Mouse (Mus musculus) hindbrain, embryonic 13.5 days (tissue): ENCODE data around the gene Rab30. TPM values are rescaled to one million over a fixed set of nuclear protein-coding genes. Genes with fewer than 3 reads are reported as not detected.

Experiments used
- ATAC-seq: fragments of 200-750 bp; cut with Nextera tagmentation; 2 replicates; pipeline ENCODE4 v1.8.0; 2017; ENCODE audit warnings: moderate TSS enrichment; ENCODE audit not compliant: low FRiP score
- H3K27ac ChIP-seq: fragments of 300-500 bp; sonication (generic); 2 replicates; pipeline ENCODE4 v1.5.1; 2015; ENCODE audit warnings: inconsistent platforms, mild to moderate bottlenecking, moderate library complexity
- H3K27me3 ChIP-seq: fragments of 300-500 bp; sonication (generic); 2 replicates; pipeline ENCODE4 v1.6.1; 2015; ENCODE audit warnings: mild to moderate bottlenecking, inconsistent platforms
- H3K36me3 ChIP-seq: fragments of 300-500 bp; sonication (generic); 2 replicates; pipeline ENCODE4 v1.6.1; 2015; ENCODE audit warnings: mild to moderate bottlenecking, inconsistent platforms
- H3K4me1 ChIP-seq: fragments of 300-500 bp; sonication (generic); replicated peaks from 2 replicates; pipeline ENCODE4 v1.6.1; 2015; ENCODE audit warnings: inconsistent platforms
- H3K4me2 ChIP-seq: fragments of 300-500 bp; sonication (generic); 2 replicates; pipeline ENCODE4 v1.6.1; 2015; ENCODE audit warnings: inconsistent platforms, mild to moderate bottlenecking, moderate library complexity
- H3K4me3 ChIP-seq: fragments of 300-500 bp; sonication (generic); 2 replicates; pipeline ENCODE4 v1.5.1; 2015; ENCODE audit warnings: mild to moderate bottlenecking, inconsistent platforms
- H3K9ac ChIP-seq: fragments of 300-500 bp; sonication (generic); 2 replicates; pipeline ENCODE4 v1.6.1; 2015; ENCODE audit warnings: mild to moderate bottlenecking, inconsistent platforms
- H3K9me3 ChIP-seq: fragments of 300-500 bp; sonication (generic); 2 replicates; pipeline ENCODE4 v1.6.1; 2016; ENCODE audit warnings: inconsistent platforms
- WGBS: fragments of 180-500 bp; shearing (Covaris S2); methylation state at CpG from one replicate; pipeline ENCODE4 v1.1.7; 2015; 5-methylcytosine and 5-hydroxymethylcytosine counted together
- polyA plus RNA-seq: library from polyadenylated mRNA; unstranded; fragments of >200 nt; fragmentation: Nextera tagmentation; extraction: Ambion mirVana; gene quantifications from 2 replicates; pipeline ENCODE4 v1.2.1, GENCODE M21; 2015

Rab30 gene
- 19.9 and 22.3 TPM in 2 replicates for polyA plus RNA-seq

GRCm38 (mm10) chr7:92741152-92741860, at the start of gene Rab30:
Gene Rab30 (plus strand): TSS chr7:92741603.
- under 1% methylated on average over 38 of the region's 38 CpGs for WGBS
- H3K4me1 ChIP-seq: peaks cover 50% of the 10 kb centered on the region
- H3K9ac ChIP-seq: peak within 1 kb of the TSS; percentile 96
- H3K27me3 ChIP-seq: no peaks in the 10 kb centered on the region
- peak within 1 kb of the TSS; percentile 97 for H3K27ac ChIP-seq
- peak; percentile 100 for ATAC-seq
- peak within 1 kb of the TSS; percentile 81 for H3K4me3 ChIP-seq
- H3K9me3 ChIP-seq: no peaks in the 10 kb centered on the region
- H3K36me3 ChIP-seq: peaks cover 5% of the 10 kb centered on the region
- peak within 1 kb of the TSS; percentile 75 for H3K4me2 ChIP-seq

DNA sequence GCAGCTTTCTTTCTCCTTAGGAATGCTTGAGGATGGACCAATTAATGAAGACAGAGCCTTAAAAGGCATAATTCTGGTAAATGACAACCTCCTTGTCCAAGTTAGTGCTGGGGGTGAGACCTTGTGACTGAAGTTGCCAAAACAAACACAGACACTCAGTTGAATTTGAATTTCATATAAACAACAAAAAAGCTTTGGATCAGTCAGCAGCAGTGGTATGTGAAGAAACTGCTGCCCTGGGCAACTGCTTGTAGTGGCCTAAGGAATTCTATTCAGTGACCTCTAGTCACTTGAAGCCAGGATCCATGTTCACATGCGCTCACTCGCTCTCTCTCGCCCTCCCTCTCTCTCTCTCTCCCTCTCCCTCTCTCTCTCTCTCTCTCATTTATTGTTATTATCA, 45.0 kb upstream of the Rab30 start:
- H3K4me1 ChIP-seq: 0 out of 2 replicates have a peak, but pooled peaks cover 3% of the 10 kb centered on the region
- no peak for ATAC-seq
- no peaks in the 10 kb centered on the region for H3K9me3 ChIP-seq
- WGBS: 41% methylated on average over 3 of the region's 3 CpGs
- no peak overlapping the region for H3K9ac ChIP-seq
- no peaks in the 10 kb centered on the region for H3K27me3 ChIP-seq
- no peak overlapping the region for H3K27ac ChIP-seq
- no peak overlapping the region for H3K4me3 ChIP-seq
- no peak overlapping the region for H3K4me2 ChIP-seq
- no peaks in the 10 kb centered on the region for H3K36me3 ChIP-seq

- ATAC-seq: no peak
- no peaks in the 10 kb centered on the region for H3K36me3 ChIP-seq
- no peak overlapping the region for H3K9ac ChIP-seq
- WGBS: 83% methylated on average over 5 of the region's 5 CpGs
- H3K27ac ChIP-seq: no peak overlapping the region
- H3K4me1 ChIP-seq: 0 out of 2 replicates have a peak, but pooled peaks cover 3% of the 10 kb centered on the region
- no peaks in the 10 kb centered on the region for H3K27me3 ChIP-seq
- H3K4me2 ChIP-seq: no peak overlapping the region
- H3K9me3 ChIP-seq: no peaks in the 10 kb centered on the region
- no peak overlapping the region for H3K4me3 ChIP-seq
Measured at GRCm38 (mm10) chr7:92698770-92699169, 42.6 kb upstream of the Rab30 start.

DNA sequence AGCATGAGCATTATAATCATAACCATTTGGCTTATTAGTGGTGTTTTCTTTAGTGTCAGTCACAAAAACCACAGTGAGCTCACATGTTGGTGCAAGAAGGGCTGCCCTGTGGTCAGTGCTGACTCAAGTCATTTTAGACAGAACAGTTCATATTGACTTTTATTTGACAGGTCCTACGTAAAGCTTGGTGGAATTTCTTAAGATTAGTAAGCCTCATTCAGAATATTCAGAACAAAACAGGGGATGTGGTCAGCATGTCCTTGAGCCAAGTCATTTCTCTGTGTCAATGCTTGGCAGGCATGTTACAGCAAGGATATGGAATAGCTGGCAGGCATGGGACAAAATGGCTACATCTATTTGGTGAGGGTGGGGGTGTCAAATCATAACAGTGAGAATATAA, 37.7 kb upstream of the Rab30 start:
- no peak for ATAC-seq
- H3K4me3 ChIP-seq: no peak overlapping the region
- H3K27ac ChIP-seq: no peak overlapping the region
- H3K36me3 ChIP-seq: no peaks in the 10 kb centered on the region
- H3K9me3 ChIP-seq: no peaks in the 10 kb centered on the region
- WGBS: 89% methylated on average over 1 of the region's 1 CpGs
- no peaks in the 10 kb centered on the region for H3K27me3 ChIP-seq
- H3K9ac ChIP-seq: no peak overlapping the region
- H3K4me1 ChIP-seq: 0 out of 2 replicates have a peak, but pooled peaks cover 3% of the 10 kb centered on the region
- no peak overlapping the region for H3K4me2 ChIP-seq

- Histone ChIP-seq H3K4me1 (0 out of 2 replicates have a peak, but pooled peaks cover 3% of the 10 kb centered on the region), H3K9me3 (no peaks in the 10 kb centered on the region), H3K36me3 (no peaks in the 10 kb centered on the region), H3K9ac (no peak overlapping the region), H3K27ac (no peak overlapping the region), H3K4me2 (no peak overlapping the region), H3K4me3 (no peak overlapping the region), H3K27me3 (no peaks in the 10 kb centered on the region)
- 71% methylated on average over 2 of the region's 2 CpGs for WGBS
- ATAC-seq: no peak
Measured at GRCm38 (mm10) chr7:92705534-92705933, 35.9 kb upstream of the Rab30 start.

DNA sequence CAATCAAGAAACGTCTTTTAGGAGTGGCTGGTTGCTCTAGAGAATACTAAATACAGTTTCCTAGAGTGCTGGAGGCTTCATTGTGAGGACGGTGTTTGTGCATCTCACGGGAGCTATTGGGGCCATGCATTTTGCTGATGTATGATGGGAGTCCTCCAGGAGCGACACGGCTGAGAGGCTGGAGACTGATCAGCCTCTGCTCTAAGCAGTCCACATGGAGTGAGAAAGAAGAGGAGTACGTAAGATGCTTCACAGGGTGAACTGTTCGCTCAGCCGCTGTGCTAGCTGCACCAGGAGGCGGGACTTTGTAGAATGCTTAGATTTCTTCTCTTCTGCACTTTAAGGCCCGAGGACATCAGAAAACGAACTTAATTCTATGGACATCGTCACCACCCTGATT, 34.7 kb upstream of the Rab30 start:
- Histone ChIP-seq H3K4me1 (0 out of 2 replicates have a peak, but pooled peaks cover 3% of the 10 kb centered on the region), H3K27me3 (no peaks in the 10 kb centered on the region), H3K9ac (no peak overlapping the region), H3K27ac (no peak overlapping the region), H3K4me3 (no peak overlapping the region), H3K4me2 (no peak overlapping the region), H3K9me3 (no peaks in the 10 kb centered on the region), H3K36me3 (no peaks in the 10 kb centered on the region)
- no peak for ATAC-seq
- 69% methylated on average over 12 of the region's 12 CpGs for WGBS

DNA sequence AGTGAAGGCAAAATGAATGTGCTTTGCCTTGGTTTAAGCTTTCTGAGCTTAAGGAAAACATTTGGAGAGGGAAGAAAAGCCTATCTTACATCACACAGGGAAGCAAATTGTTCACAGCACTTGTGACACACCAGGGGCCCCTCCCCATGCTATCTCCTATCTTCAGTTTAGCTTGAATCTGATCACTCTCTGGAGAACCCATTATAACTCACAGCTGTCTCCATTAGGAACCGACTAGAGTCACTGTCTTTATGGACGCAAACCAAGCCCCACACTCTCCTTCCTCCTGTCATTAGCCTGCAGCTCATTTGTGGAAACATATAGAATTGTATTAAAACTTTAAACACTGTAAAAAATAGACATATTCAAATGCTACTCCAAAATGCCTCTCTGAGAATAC, 31.8 kb upstream of the Rab30 start:
- H3K36me3 ChIP-seq: no peaks in the 10 kb centered on the region
- H3K4me1 ChIP-seq: 0 out of 2 replicates have a peak, but pooled peaks cover 3% of the 10 kb centered on the region
- H3K27ac ChIP-seq: no peak overlapping the region
- H3K4me3 ChIP-seq: no peak overlapping the region
- H3K4me2 ChIP-seq: no peak overlapping the region
- ATAC-seq: no peak
- H3K9me3 ChIP-seq: no peaks in the 10 kb centered on the region
- no peaks in the 10 kb centered on the region for H3K27me3 ChIP-seq
- WGBS: 44% methylated on average over 2 of the region's 2 CpGs
- no peak overlapping the region for H3K9ac ChIP-seq

- ATAC-seq: no peak
- Histone ChIP-seq H3K4me1 (0 out of 2 replicates have a peak, but pooled peaks cover 2% of the 10 kb centered on the region), H3K4me3 (no peak overlapping the region), H3K27ac (no peak overlapping the region), H3K9ac (no peak overlapping the region), H3K4me2 (no peak overlapping the region), H3K9me3 (no peaks in the 10 kb centered on the region), H3K36me3 (no peaks in the 10 kb centered on the region), H3K27me3 (no peaks in the 10 kb centered on the region)
- WGBS: 90% methylated on average over 3 of the region's 3 CpGs
Measured at GRCm38 (mm10) chr7:92711593-92711992, 29.8 kb upstream of the Rab30 start.

DNA sequence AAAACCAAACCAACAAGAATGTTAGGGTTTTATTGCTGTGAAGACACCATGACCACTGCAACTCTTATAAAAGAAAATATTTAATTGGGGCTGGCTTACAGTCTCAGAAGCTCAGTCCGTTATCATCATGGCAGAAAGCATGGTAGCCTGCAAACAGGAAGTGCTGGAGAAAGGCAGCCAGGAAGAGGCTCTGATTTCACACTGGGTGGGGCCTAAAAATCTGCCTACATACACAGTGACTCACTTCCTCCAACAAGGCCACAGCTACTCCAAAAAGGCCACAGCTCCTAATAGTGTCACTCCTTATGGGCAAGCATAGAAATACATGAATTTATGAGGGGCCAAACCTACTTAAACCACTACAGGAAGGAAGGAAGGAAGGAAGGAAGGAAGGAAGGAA, 26.3 kb upstream of the Rab30 start:
- no peak overlapping the region for H3K4me3 ChIP-seq
- 87% methylated on average over 1 of the region's 1 CpGs for whole genome bisulfite sequencing
- ATAC-seq: no peak
- no peaks in the 10 kb centered on the region for H3K36me3 ChIP-seq
- no peak overlapping the region for H3K4me2 ChIP-seq
- H3K9ac ChIP-seq: no peak overlapping the region
- no peak overlapping the region for H3K27ac ChIP-seq
- H3K4me1 ChIP-seq: no peaks in the 10 kb centered on the region
- no peaks in the 10 kb centered on the region for H3K9me3 ChIP-seq
- H3K27me3 ChIP-seq: no peaks in the 10 kb centered on the region

- 79% methylated on average over 3 of the region's 3 CpGs for WGBS
- no peak overlapping the region for H3K9ac ChIP-seq
- no peaks in the 10 kb centered on the region for H3K9me3 ChIP-seq
- H3K4me1 ChIP-seq: peaks cover 3% of the 10 kb centered on the region; the same call in 1 of the 2 replicates
- H3K27ac ChIP-seq: no peak overlapping the region
- ATAC-seq: no peak
- H3K4me3 ChIP-seq: no peak overlapping the region
- no peak overlapping the region for H3K4me2 ChIP-seq
- no peaks in the 10 kb centered on the region for H3K36me3 ChIP-seq
- H3K27me3 ChIP-seq: no peaks in the 10 kb centered on the region
Measured at GRCm38 (mm10) chr7:92720156-92720905, 21.1 kb upstream of the Rab30 start.

GRCm38 (mm10) chr7:92723750-92724149, 17.7 kb upstream of the Rab30 start:
- H3K36me3 ChIP-seq: no peaks in the 10 kb centered on the region
- H3K9ac ChIP-seq: no peak overlapping the region
- H3K27me3 ChIP-seq: no peaks in the 10 kb centered on the region
- H3K4me1 ChIP-seq: peaks cover 3% of the 10 kb centered on the region; the same call in 1 of the 2 replicates
- no peak for ATAC-seq
- WGBS: 47% methylated on average over 3 of the region's 3 CpGs
- no peaks in the 10 kb centered on the region for H3K9me3 ChIP-seq
- no peak overlapping the region for H3K4me2 ChIP-seq
- no peak overlapping the region for H3K27ac ChIP-seq
- no peak overlapping the region for H3K4me3 ChIP-seq

GRCm38 (mm10) chr7:92724261-92724660, 17.1 kb upstream of the Rab30 start:
- Histone ChIP-seq H3K9me3 (no peaks in the 10 kb centered on the region), H3K4me1 (peaks cover 3% of the 10 kb centered on the region; the same call in 1 of the 2 replicates), H3K36me3 (no peaks in the 10 kb centered on the region), H3K4me3 (no peak overlapping the region), H3K9ac (no peak overlapping the region), H3K4me2 (no peak overlapping the region), H3K27ac (no peak overlapping the region), H3K27me3 (no peaks in the 10 kb centered on the region)
- whole genome bisulfite sequencing: 75% methylated on average over 4 of the region's 4 CpGs
- ATAC-seq: peak; percentile 72
